Mouse (Mus musculus) embryonic facial prominence, embryonic 13.5 days (tissue): ENCODE measurements around the gene Heca. TPM values are rescaled to one million over a fixed set of nuclear protein-coding genes. Genes with fewer than 3 reads are reported as not detected.
A peak's percentile ranks its signal among the peaks of the same experiment; 100 is the strongest.

Experiments
- ATAC-seq: fragments of 200-750 bp; cut with Nextera tagmentation; 2 replicates; pipeline ENCODE4 v1.8.0; 2017; ENCODE audit warnings: low read depth; ENCODE audit not compliant: insufficient number of reproducible peaks, insufficient read depth, low FRiP score, low TSS enrichment
- H3K27ac ChIP-seq: fragments of 300-500 bp; sonication (generic); 2 replicates; pipeline ENCODE4 v1.5.1; 2015; ENCODE audit warnings: moderate library complexity, mild to moderate bottlenecking, inconsistent platforms
- H3K27me3 ChIP-seq: fragments of 300-500 bp; sonication (generic); 2 replicates; pipeline ENCODE4 v1.6.1; 2015; ENCODE audit warnings: mild to moderate bottlenecking, inconsistent platforms
- H3K36me3 ChIP-seq: fragments of 300-500 bp; sonication (generic); 2 replicates; pipeline ENCODE4 v1.6.1; 2015; ENCODE audit warnings: mild to moderate bottlenecking, inconsistent platforms
- H3K4me1 ChIP-seq: fragments of 300-500 bp; sonication (generic); 2 replicates; pipeline ENCODE4 v1.6.1; 2015; ENCODE audit warnings: inconsistent platforms
- H3K4me2 ChIP-seq: fragments of 300-500 bp; sonication (generic); 2 replicates; pipeline ENCODE4 v1.6.1; 2015; ENCODE audit warnings: moderate library complexity, mild to moderate bottlenecking, inconsistent platforms
- H3K4me3 ChIP-seq: fragments of 300-500 bp; sonication (generic); 2 replicates; pipeline ENCODE4 v1.5.1; 2015; ENCODE audit warnings: mild to moderate bottlenecking, inconsistent platforms
- H3K9ac ChIP-seq: fragments of 300-500 bp; sonication (generic); 2 replicates; pipeline ENCODE4 v1.6.1; 2015; ENCODE audit warnings: mild to moderate bottlenecking, inconsistent platforms
- H3K9me3 ChIP-seq: fragments of 300-500 bp; sonication (generic); 2 replicates; pipeline ENCODE4 v1.6.1; 2016; ENCODE audit warnings: inconsistent platforms
- WGBS: fragments of 180-500 bp; shearing (Covaris S2); methylation state at CpG from one replicate; pipeline ENCODE4 v1.1.7; 2015; ENCODE audit warnings: mixed read lengths; 5-methylcytosine and 5-hydroxymethylcytosine counted together
- polyA plus RNA-seq: library from polyadenylated mRNA; unstranded; fragments of >200 nt; fragmentation: Nextera tagmentation; extraction: Ambion mirVana; gene quantifications from 2 replicates; pipeline ENCODE4 v1.2.1, GENCODE M21; 2015

The Heca gene
- polyA plus RNA-seq, 1 experiment from 2014 or later: 4.4 TPM

GRCm38 (mm10) chr10:17880038-17880437 is 67.8 kb downstream of the Heca start:
- no peak for ATAC-seq
- 82% methylated on average over 3 of the region's 3 CpGs for WGBS
- Histone ChIP-seq H3K9me3 (no peaks in the 10 kb centered on the region), H3K27ac (no peak overlapping the region), H3K4me1 (no peaks in the 10 kb centered on the region), H3K36me3 (no peaks in the 10 kb centered on the region), H3K4me3 (no peak overlapping the region), H3K4me2 (no peak overlapping the region), H3K27me3 (no peaks in the 10 kb centered on the region), H3K9ac (no peak overlapping the region)

- no peaks in the 10 kb centered on the region for H3K27me3 ChIP-seq
- 21% methylated on average over 8 of the region's 8 CpGs for WGBS
- H3K27ac ChIP-seq: no peak overlapping the region
- no peak overlapping the region for H3K4me2 ChIP-seq
- no peak overlapping the region for H3K4me3 ChIP-seq
- no peak for ATAC-seq
- H3K4me1 ChIP-seq: no peaks in the 10 kb centered on the region
- H3K9me3 ChIP-seq: no peaks in the 10 kb centered on the region
- H3K36me3 ChIP-seq: no peaks in the 10 kb centered on the region
- no peak overlapping the region for H3K9ac ChIP-seq
These were observed 69.6 kb downstream of the Heca start for GRCm38 (mm10) chr10:17878002-17878919.

- Histone ChIP-seq H3K27me3 (no peaks in the 10 kb centered on the region), H3K36me3 (no peaks in the 10 kb centered on the region), H3K9ac (no peak overlapping the region), H3K9me3 (no peaks in the 10 kb centered on the region), H3K27ac (no peak overlapping the region), H3K4me3 (no peak overlapping the region), H3K4me1 (no peaks in the 10 kb centered on the region), H3K4me2 (no peak overlapping the region)
- ATAC-seq: 0 out of 2 replicates have a peak, but pooled peaks have one; percentile 64
- WGBS: 14% methylated on average over 5 of the region's 5 CpGs
These were observed 77.8 kb downstream of the Heca start for GRCm38 (mm10) chr10:17869822-17870662.

- Histone ChIP-seq H3K27me3 (no peaks in the 10 kb centered on the region), H3K27ac (no peak overlapping the region), H3K9ac (no peak overlapping the region), H3K36me3 (no peaks in the 10 kb centered on the region), H3K9me3 (no peaks in the 10 kb centered on the region; the same call in 1 of the 2 replicates), H3K4me2 (no peak overlapping the region), H3K4me3 (no peak overlapping the region), H3K4me1 (no peaks in the 10 kb centered on the region)
- ATAC-seq: no peak
- WGBS: 73% methylated on average over 6 of the region's 6 CpGs
These were observed 87.0 kb downstream of the Heca start for GRCm38 (mm10) chr10:17860701-17861480.

- Histone ChIP-seq H3K4me1 (no peaks in the 10 kb centered on the region), H3K27ac (no peak overlapping the region), H3K9ac (no peak overlapping the region), H3K4me2 (no peak overlapping the region), H3K36me3 (no peaks in the 10 kb centered on the region), H3K27me3 (no peaks in the 10 kb centered on the region), H3K4me3 (no peak overlapping the region), H3K9me3 (no peaks in the 10 kb centered on the region)
- no peak for ATAC-seq
- 87% methylated on average over 9 of the region's 9 CpGs for WGBS
These were observed 90.1 kb downstream of the Heca start for GRCm38 (mm10) chr10:17857647-17858261.

- Histone ChIP-seq H3K27me3 (no peaks in the 10 kb centered on the region), H3K9ac (no peak overlapping the region), H3K4me1 (no peaks in the 10 kb centered on the region), H3K9me3 (no peaks in the 10 kb centered on the region), H3K4me3 (no peak overlapping the region), H3K4me2 (no peak overlapping the region), H3K36me3 (no peaks in the 10 kb centered on the region), H3K27ac (no peak overlapping the region)
- no peak for ATAC-seq
- 58% methylated on average over 4 of the region's 4 CpGs for WGBS
These were observed 102.9 kb downstream of the Heca start for GRCm38 (mm10) chr10:17844781-17845537.

GRCm38 (mm10) chr10:17842030-17842429 is 105.8 kb downstream of the Heca start:
- Histone ChIP-seq H3K9me3 (no peaks in the 10 kb centered on the region), H3K27me3 (no peaks in the 10 kb centered on the region), H3K4me2 (no peak overlapping the region), H3K4me1 (no peaks in the 10 kb centered on the region), H3K4me3 (no peak overlapping the region), H3K9ac (no peak overlapping the region), H3K27ac (no peak overlapping the region), H3K36me3 (no peaks in the 10 kb centered on the region)
- no peak for ATAC-seq
- 80% methylated on average over 3 of the region's 3 CpGs for WGBS

- H3K27me3 ChIP-seq: no peaks in the 10 kb centered on the region
- 100% methylated on average over 1 of the region's 1 CpGs for WGBS
- no peak for ATAC-seq
These were observed 111.6 kb downstream of the Heca start for GRCm38 (mm10) chr10:17836275-17836674.

GRCm38 (mm10) chr10:17835031-17835430 is 112.8 kb downstream of the Heca start:
- Histone ChIP-seq H3K4me1 (no peaks in the 10 kb centered on the region), H3K36me3 (no peaks in the 10 kb centered on the region), H3K9me3 (no peaks in the 10 kb centered on the region), H3K27me3 (no peaks in the 10 kb centered on the region), H3K9ac (no peak overlapping the region), H3K27ac (no peak overlapping the region), H3K4me3 (no peak overlapping the region), H3K4me2 (no peak overlapping the region)
- ATAC-seq: no peak
- WGBS: 86% methylated on average over 6 of the region's 6 CpGs

More at GRCm38 (mm10) chr10:17836275-17836674, 111.6 kb downstream of the Heca start:
- H3K4me3 ChIP-seq: no peak overlapping the region
- H3K9me3 ChIP-seq: no peaks in the 10 kb centered on the region
- H3K27ac ChIP-seq: no peak overlapping the region
- no peaks in the 10 kb centered on the region for H3K4me1 ChIP-seq
- H3K4me2 ChIP-seq: no peak overlapping the region
- no peaks in the 10 kb centered on the region for H3K36me3 ChIP-seq
- no peak overlapping the region for H3K9ac ChIP-seq

- Histone ChIP-seq H3K4me3 (no peak overlapping the region), H3K36me3 (no peaks in the 10 kb centered on the region), H3K27me3 (no peaks in the 10 kb centered on the region), H3K9ac (no peak overlapping the region), H3K27ac (no peak overlapping the region), H3K9me3 (no peaks in the 10 kb centered on the region), H3K4me1 (peaks cover 6% of the 10 kb centered on the region; the same call in 1 of the 2 replicates), H3K4me2 (no peak overlapping the region)
- ATAC-seq: no peak
- whole genome bisulfite sequencing: 36% methylated on average over 3 of the region's 3 CpGs
These were observed 116.8 kb downstream of the Heca start for GRCm38 (mm10) chr10:17831041-17831440.
